In genomic region chr13:95548856-95549255, GRCm38 (mm10) we compare ENCODE assay signal across 10 mouse cellular contexts. TPM values are rescaled to one million over a fixed set of nuclear protein-coding genes. Genes with fewer than 3 reads are reported as not detected.
DNase-seq lines count a peak whose midpoint lies in the region; ATAC-seq and TF ChIP-seq lines count a peak whose summit lies in the region.
"Had no signal": no experiment of that assay in that cellular context is flagged by ENCODE, and none has a peak within 500 bp of the region (broad histone marks: within the 10 kb centered on the region; RNA-seq: fewer than 3 reads in every experiment).

No protein-coding gene starts in this region.

- no peaks in the 10 kb centered on the region for H3K9me3 ChIP-seq in heart, embryonic 14.5 days (ENCODE audit: control insufficient read depth, low read length)
- H3K9me3 ChIP-seq in embryonic facial prominence, embryonic 12.5 days, result no peaks in the 10 kb centered on the region; the same call in 1 of the 2 replicates
- no peaks in the 10 kb centered on the region for H3K9me3 ChIP-seq in hindbrain, embryonic 15.5 days
- no peaks in the 10 kb centered on the region; the same call in 1 of the 2 replicates for H3K9me3 ChIP-seq in midbrain, embryonic 16.5 days (replicated peaks; ENCODE audit: control insufficient read depth, low read length, poor library complexity, severe bottlenecking)

- H3K36me3 ChIP-seq in heart, embryonic 14.5 days (ENCODE audit: control insufficient read depth, insufficient read depth, low read length), result no peaks in the 10 kb centered on the region
- H3K36me3 ChIP-seq in heart, adult 2 months (ENCODE audit: control insufficient read depth, insufficient read depth, low read length), result no peaks in the 10 kb centered on the region
- no peaks in the 10 kb centered on the region for H3K36me3 ChIP-seq in embryonic facial prominence, embryonic 12.5 days
- no peaks in the 10 kb centered on the region for H3K36me3 ChIP-seq in hindbrain, embryonic 15.5 days
- H3K36me3 ChIP-seq in midbrain, embryonic 16.5 days (ENCODE audit: control insufficient read depth, insufficient read depth, low read length), result no peaks in the 10 kb centered on the region

- 21% methylated on average over 6 of the region's 6 CpGs for WGBS in heart, embryonic 14.5 days
- WGBS in heart, adult 2 months, result 14% methylated on average over 6 of the region's 6 CpGs
- 13% methylated on average over 6 of the region's 6 CpGs for WGBS in embryonic facial prominence, embryonic 12.5 days
- 14% methylated on average over 6 of the region's 6 CpGs for WGBS in hindbrain, embryonic 15.5 days
- 4% methylated on average over 6 of the region's 6 CpGs for WGBS in midbrain, embryonic 16.5 days

- TF ChIP-seq CTCF in heart, adult 2 months (IDR thresholded peaks at IDR 0.05), result no peak

- H3K9ac ChIP-seq in heart, embryonic 14.5 days (ENCODE audit: low read length), result no peak overlapping the region
- no peak overlapping the region for H3K9ac ChIP-seq in heart, adult 2 months (ENCODE audit: low read depth, low read length)
- H3K9ac ChIP-seq in embryonic facial prominence, embryonic 12.5 days, result no peak overlapping the region
- no peak overlapping the region for H3K9ac ChIP-seq in hindbrain, embryonic 15.5 days
- no peak overlapping the region for H3K9ac ChIP-seq in midbrain, embryonic 16.5 days (ENCODE audit: low read depth, low read length)

- peaks cover 4 to 14% of the 10 kb centered on the region in 2 experiments for H3K4me1 ChIP-seq in heart, embryonic 14.5 days (ENCODE audit: control insufficient read depth in 2 of 2, insufficient read depth in 2 of 2, low read length in 2 of 2)
- H3K4me1 ChIP-seq in heart, adult 2 months (ENCODE audit: control insufficient read depth, insufficient read depth, low read length), result peaks cover 3% of the 10 kb centered on the region; the same call in 1 of the 2 replicates
- peaks cover 37% of the 10 kb centered on the region for H3K4me1 ChIP-seq in embryonic facial prominence, embryonic 12.5 days
- H3K4me1 ChIP-seq in hindbrain, embryonic 15.5 days (replicated peaks), result peaks cover 35% of the 10 kb centered on the region
- peaks cover 26% of the 10 kb centered on the region for H3K4me1 ChIP-seq in midbrain, embryonic 16.5 days (ENCODE audit: control insufficient read depth, insufficient read depth, low read length)

- peak overlapping the region; percentile 49 for H3K4me2 ChIP-seq in heart, embryonic 14.5 days (ENCODE audit: low read length)
- peak overlapping the region; percentile 44 for H3K4me2 ChIP-seq in embryonic facial prominence, embryonic 12.5 days (replicated peaks)
- peak overlapping the region; percentile 50 for H3K4me2 ChIP-seq in hindbrain, embryonic 15.5 days
- peak overlapping the region; percentile 45; the same call in 1 of the 2 replicates for H3K4me2 ChIP-seq in midbrain, embryonic 16.5 days (ENCODE audit: low read length)

- TF ChIP-seq POLR2A in heart, adult 2 months (IDR thresholded peaks at IDR 0.05; ENCODE audit: insufficient read depth, low read depth, low read length), result no peak

- no peak for DNase-seq in heart, adult 2 months
- no peak for DNase-seq in right cerebral cortex, postnatal 10 days (ENCODE audit: low spot score in 2 of 2)
- no peak for DNase-seq in urinary bladder, adult 18-20 months (ENCODE audit: low spot score in 2 of 2)
- DNase-seq in kidney, adult 8-10 months, result no peak

- no peak for TF ChIP-seq EP300 in heart, adult 2 months (IDR thresholded peaks at IDR 0.05; ENCODE audit: insufficient read depth, low read depth, low read length)

- intact Hi-C loops in heart, adult 2 months (cut with DNase I), result no loop called here

- no peaks in the 10 kb centered on the region for H3K27me3 ChIP-seq in heart, embryonic 14.5 days (ENCODE audit: control insufficient read depth, insufficient read depth, low read length)
- no peaks in the 10 kb centered on the region for H3K27me3 ChIP-seq in heart, adult 2 months (ENCODE audit: control insufficient read depth, insufficient read depth, low read length)
- no peaks in the 10 kb centered on the region for H3K27me3 ChIP-seq in embryonic facial prominence, embryonic 12.5 days
- H3K27me3 ChIP-seq in hindbrain, embryonic 15.5 days, result no peaks in the 10 kb centered on the region
- no peaks in the 10 kb centered on the region for H3K27me3 ChIP-seq in midbrain, embryonic 16.5 days (ENCODE audit: control insufficient read depth, insufficient read depth, low read depth, low read length)
- H3K27me3 ChIP-seq: CH12.LX had no signal

- no peak for ATAC-seq in heart, embryonic 14.5 days (ENCODE audit: insufficient number of reproducible peaks, insufficient read depth, low FRiP score, low read depth)
- no peak for ATAC-seq in embryonic facial prominence, embryonic 12.5 days (ENCODE audit: insufficient number of reproducible peaks, insufficient read depth, low FRiP score, low TSS enrichment)
- ATAC-seq in hindbrain, embryonic 15.5 days (ENCODE audit: low FRiP score, low read depth), result no peak
- ATAC-seq in midbrain, embryonic 16.5 days, result peak; percentile 27; the same call in 1 of the 2 replicates

- H3K27ac ChIP-seq in heart, embryonic 14.5 days (replicated peaks in 1 of 2; ENCODE audit: control insufficient read depth in 1 of 2, insufficient read depth in 1 of 2, low read depth in 2 of 2, low read length in 2 of 2), result no peak overlapping the region
- H3K27ac ChIP-seq in heart, adult 2 months, result no peak overlapping the region
- peak overlapping the region; percentile 55; the same call in 1 of the 2 replicates for H3K27ac ChIP-seq in embryonic facial prominence, embryonic 12.5 days
- H3K27ac ChIP-seq in hindbrain, embryonic 15.5 days (replicated peaks), result 0 out of 2 replicates have a peak overlapping the region, but pooled peaks have one; percentile 27
- no peak overlapping the region for H3K27ac ChIP-seq in midbrain, embryonic 16.5 days (ENCODE audit: low read length)

- H3K79me2 ChIP-seq in heart, adult 2 months (replicated peaks; ENCODE audit: control insufficient read depth, insufficient read depth, low read length), result no peaks in the 10 kb centered on the region

- no peak overlapping the region; a peak in 2 of 4 replicates for H3K4me3 ChIP-seq in heart, embryonic 14.5 days (ENCODE audit: control insufficient read depth in 1 of 2, insufficient read depth in 1 of 2, low read depth in 1 of 2, low read length in 2 of 2)
- no peak overlapping the region for H3K4me3 ChIP-seq in heart, adult 2 months
- H3K4me3 ChIP-seq in embryonic facial prominence, embryonic 12.5 days, result 0 out of 2 replicates have a peak overlapping the region, but pooled peaks have one; percentile 14
- no peak overlapping the region for H3K4me3 ChIP-seq in hindbrain, embryonic 15.5 days
- no peak overlapping the region for H3K4me3 ChIP-seq in midbrain, embryonic 16.5 days (ENCODE audit: low read depth, low read length)

RNA-seq across cellular contexts. Expression of gene F2rl1, which starts 23.8 kb away (rescaled TPM):
- polyA plus RNA-seq in heart, embryonic 14.5 days (2014; fragmentation: Nextera tagmentation; extraction: Ambion mirVana), result 0.36 and 0.85 TPM in 2 replicates
- under 1 TPM; 0.41 to 0.63 TPM for total RNA-seq in heart, adult 2 months (2021)
- 0.91 and 1.2 TPM in 2 replicates for polyA plus RNA-seq in heart, adult 2 months (2012; rRNA removed)
- polyA plus RNA-seq in embryonic facial prominence, embryonic 12.5 days (2016; fragmentation: Nextera tagmentation; extraction: Ambion mirVana), result 0.73 and 0.82 TPM in 2 replicates
- polyA plus RNA-seq in hindbrain, embryonic 15.5 days (2015; fragmentation: Nextera tagmentation; extraction: Ambion mirVana), result not detected in 2 replicates
- polyA plus RNA-seq in midbrain, embryonic 16.5 days (2015; fragmentation: Nextera tagmentation; extraction: Ambion mirVana), result 0.09 and 0.26 TPM in 2 replicates
- total RNA-seq: CH12.LX; hematopoietic stem cell, adult 5-6 weeks had no signal

Comparison
In these comparisons a context has a peak if more than half of its experiments do, and no peak if none do; other contexts are left out.
1. H3K27ac ChIP-seq: peak in embryonic facial prominence, embryonic 12.5 days (single experiment) and hindbrain, embryonic 15.5 days (single experiment); none in heart, embryonic 14.5 days (0 of 2), heart, adult 2 months (single experiment) and midbrain, embryonic 16.5 days (single experiment).
2. Peak in every context shown above with its lines, with median percentiles within 50 percentile points of each other: H3K4me2 ChIP-seq.